Mouse (Mus musculus): ENCODE data around the gene Apol8.

The Apol8 gene

DNA sequence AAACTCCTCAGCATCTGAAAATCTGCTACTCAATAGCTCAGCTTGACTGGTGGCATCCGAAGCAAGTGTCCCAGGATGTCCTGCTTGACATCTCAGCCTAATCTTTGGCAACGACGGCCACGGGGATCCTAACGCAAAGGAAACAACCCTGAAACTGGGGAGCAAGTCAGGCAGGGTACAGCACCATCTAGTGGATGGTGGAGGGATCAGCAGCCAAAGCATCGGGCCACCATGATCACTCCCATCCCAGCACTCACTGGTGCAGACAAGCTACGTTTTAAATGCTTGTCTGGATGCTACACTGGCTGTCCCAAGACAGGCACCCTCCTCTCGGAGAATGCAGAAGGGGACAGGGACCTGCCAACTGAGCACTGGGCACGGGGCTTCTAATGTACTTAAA, at the start of gene Apol8:
Gene Apol8, minus strand, starts transcription at position 156 of the 400 bp plus-strand sequence.
- DNase-seq (ENCODE audit: low spot score in 2 of 2): peak; percentile 70 to 75

DNA sequence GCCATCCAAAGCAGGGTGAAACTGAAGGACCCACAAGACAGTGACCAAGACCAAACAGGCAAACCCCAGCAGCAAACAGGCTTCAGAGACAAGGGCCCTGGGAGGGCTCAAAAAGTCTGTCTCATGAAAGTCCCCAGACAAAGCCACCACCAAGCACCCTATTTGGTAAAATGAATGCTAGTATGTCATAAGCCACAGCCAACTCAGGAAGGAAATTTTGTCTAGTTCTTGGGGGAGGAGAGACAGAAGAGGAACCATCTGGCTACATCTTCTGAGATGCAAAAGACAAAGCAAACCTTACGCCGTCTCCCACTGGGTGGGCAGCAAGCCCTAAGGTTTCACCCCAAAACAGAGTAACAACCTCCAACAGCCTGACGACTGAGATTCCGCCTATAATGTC, 48.9 kb upstream of the Apol8 start:
- DNase-seq (ENCODE audit: low spot score in 2 of 2): no peak

DNA sequence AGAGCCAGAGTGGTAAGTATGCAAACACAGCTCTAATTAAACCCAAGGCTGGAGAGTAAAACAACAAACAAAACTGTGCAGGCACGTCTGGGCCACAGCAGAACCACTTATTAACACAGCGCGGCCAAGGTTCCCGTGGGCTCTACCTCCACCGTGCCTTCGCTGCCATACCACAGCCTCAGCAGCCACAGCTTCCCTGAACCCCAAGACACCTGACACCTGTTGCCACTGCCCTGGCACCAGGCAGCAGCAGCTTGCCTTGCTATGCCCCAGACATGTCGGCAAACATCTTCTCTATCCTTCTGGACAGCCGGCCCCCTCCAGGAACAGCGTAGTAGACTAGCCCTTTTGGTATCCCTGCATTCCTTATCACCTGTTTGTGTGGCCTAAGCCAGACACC, 48.1 kb upstream of the Apol8 start:
- DNase-seq (ENCODE audit: low spot score in 2 of 2): no peak

DNA sequence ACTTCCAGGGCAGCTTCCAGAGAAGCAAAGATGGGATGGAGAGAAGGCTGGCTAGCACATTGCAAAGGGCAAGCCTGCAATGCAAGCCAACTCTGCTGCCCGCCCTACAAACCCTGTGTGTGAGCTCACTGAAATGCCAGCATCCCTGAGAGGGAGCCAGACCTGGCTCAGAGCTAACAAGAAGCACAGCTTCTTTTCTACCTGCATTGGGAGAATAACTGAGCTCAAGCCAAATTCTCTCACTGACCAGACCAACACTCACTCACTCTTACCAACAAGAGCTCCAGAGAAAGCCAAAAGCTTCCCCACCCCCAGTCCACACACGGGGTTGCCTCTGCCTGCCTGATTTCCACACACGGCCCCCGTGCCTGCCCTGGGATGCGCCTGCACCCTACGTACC, 47.7 kb upstream of the Apol8 start:
- no peak for DNase-seq (ENCODE audit: low spot score in 2 of 2)

DNA sequence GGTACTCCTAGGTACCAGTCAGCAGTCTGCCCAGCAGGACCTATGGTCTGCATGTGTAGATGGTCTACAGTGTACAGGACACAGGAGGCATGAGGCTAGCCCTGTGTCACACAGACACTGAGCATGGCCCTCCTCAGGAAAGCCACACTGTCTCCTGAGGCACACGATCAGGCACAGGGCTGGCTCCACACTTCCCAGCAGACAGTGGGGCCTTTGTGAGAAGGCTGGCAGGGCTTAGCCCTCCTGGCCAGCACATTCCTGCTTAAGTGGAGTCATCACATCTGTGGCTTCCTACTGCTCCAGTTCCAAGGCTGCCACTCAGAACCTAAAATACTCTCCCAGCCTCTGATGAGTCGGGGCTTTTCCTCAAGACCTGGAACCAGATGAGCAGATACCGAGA, 46.9 kb upstream of the Apol8 start:
- DNase-seq (ENCODE audit: low spot score in 2 of 2): no peak

DNA sequence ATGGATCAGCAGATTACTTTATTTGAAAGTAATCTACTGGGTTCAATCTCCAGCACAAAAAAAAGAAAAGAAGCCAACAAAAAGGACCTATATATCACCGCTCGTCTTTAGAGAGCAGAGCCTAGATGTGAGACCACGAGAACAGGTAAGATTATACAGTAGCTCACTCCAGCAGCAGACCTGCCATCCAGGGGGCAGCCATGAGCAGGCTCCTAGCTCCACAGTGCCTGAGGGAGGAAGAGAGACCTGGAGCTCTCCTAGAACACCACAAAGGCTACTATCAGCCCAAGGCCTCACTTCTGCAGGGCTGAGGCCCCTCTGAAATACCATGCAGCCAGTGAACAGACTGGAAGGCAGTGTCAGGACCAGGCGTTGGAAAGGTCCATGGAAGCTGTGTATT, 46.2 kb upstream of the Apol8 start:
- no peak for DNase-seq (ENCODE audit: low spot score in 2 of 2)

DNA sequence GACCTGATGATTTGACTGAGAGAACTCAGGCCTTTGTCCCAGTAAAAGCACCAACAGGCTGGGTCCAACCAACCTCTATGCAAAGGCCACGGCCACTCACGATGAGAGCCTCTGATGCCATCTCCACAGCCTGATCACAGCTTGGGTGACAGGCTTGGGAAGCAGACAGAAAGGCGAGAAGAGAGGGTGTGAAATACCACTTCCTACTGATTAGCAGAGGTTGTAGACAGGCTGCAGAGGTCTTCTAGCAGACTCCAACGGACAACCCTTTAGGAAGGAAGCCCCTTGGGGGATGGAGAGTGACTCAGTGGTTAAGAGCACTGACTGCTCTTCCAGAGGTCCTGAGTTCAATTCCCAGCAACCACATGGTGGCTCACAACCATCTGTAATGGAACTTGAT, 44.4 kb upstream of the Apol8 start:
- DNase-seq (ENCODE audit: low spot score in 2 of 2): no peak

DNA sequence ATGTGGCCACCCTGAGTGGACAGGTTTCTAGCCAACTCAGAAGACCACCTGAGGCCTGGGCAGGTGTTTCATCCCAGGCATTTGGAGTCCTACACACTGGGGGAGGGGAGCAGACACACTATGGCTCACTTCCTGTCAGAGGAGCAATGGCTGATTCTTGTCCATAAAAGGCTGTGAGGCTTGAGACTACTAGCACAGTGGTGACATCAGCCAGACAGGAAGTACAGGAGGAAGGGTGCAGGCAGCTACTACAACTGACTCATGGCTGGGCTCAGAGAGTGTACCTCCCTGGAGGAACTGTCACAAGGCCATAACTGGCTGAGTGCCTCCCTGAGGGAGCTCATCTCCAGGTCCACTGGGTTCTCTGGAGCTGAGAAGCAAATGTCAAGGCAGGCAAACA, 43.7 kb upstream of the Apol8 start:
- DNase-seq (ENCODE audit: low spot score in 2 of 2): peak; percentile 46 to 50

DNA sequence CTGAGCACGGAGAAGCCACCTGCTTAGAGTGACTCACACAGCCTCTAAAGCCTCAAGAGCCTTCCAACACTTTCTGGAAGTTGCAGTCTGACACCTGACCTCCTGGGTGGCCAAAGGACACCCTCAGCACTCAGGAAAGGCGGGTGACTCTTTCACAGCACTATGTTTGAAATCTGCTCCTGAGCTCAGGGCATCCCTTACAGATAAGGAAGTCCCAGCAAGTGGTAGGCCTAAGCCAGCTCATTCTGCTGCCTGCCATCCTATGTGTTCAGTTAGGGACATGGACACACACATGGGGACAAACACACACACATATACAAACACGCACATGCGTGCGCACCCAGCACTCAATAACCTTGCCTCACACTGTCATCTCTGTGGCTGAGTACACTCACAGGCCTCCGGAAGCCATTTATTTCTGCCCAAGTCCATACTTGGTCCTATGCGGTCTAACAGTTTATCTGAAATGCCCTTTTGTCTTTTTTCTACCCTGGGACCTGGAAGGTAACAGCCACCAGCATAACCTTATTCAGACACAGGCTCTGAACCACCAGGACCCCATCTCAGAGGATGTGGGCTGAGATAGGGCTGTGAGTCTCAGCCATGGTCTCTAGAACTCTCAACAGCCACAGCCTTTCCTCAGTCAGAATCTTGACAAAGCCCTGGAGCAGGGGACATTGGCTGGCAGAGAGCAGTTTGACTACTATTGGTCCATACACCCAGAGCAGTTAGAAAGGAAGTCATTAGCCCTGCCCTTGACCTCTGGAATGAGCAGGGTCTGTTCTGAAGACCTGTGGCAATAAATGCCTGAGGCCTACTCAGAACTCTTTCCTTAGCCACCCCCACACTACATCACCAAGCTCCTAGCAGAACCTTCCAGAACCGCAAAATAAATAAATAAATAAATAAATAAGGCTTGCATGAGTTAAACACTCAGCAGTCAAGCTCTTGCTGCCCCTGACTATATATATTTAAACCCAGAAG, 43.0 kb upstream of the Apol8 start:
- no peak for DNase-seq (ENCODE audit: low spot score in 2 of 2)

DNA sequence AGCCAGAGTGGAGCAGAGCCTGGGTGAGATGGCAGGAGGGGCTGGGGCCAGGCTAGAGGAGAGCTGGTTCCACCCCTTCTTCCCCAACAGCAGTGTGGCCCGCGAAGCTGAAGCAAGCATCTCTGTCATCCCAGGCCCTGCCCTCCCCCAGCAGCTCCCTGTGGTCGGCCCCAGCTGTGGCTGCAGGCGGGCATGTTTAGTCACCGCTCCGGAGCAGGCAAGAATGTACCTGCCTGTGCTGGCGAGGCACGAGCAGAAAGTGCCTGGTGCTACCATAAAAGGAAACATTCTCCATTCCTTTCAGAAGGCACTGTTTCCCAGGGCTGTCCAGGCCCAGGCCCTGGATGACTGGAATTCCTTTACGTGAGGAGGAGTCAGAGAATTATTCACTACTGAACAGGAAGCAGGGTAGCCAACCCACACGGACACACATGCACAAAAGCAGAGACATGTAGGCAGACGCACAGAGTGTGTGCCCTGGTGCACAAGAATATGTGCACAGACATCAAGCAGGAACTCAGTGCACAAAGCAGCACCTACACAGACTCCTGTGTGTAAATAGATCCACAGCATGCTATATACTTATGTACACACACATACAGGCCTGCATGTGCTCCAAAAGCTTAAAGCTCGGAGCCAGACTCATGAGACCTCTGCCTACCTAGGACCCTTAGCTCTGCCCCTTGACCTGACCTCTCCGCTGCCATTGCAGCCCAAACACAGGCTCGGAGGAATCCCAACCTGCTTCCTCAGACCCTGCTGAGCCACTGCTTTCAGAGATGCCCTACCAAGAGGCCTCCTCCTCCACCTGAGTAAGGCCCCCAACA, 42.1 kb upstream of the Apol8 start:
- DNase-seq (ENCODE audit: low spot score in 2 of 2): peak; percentile 50 to 63

DNA sequence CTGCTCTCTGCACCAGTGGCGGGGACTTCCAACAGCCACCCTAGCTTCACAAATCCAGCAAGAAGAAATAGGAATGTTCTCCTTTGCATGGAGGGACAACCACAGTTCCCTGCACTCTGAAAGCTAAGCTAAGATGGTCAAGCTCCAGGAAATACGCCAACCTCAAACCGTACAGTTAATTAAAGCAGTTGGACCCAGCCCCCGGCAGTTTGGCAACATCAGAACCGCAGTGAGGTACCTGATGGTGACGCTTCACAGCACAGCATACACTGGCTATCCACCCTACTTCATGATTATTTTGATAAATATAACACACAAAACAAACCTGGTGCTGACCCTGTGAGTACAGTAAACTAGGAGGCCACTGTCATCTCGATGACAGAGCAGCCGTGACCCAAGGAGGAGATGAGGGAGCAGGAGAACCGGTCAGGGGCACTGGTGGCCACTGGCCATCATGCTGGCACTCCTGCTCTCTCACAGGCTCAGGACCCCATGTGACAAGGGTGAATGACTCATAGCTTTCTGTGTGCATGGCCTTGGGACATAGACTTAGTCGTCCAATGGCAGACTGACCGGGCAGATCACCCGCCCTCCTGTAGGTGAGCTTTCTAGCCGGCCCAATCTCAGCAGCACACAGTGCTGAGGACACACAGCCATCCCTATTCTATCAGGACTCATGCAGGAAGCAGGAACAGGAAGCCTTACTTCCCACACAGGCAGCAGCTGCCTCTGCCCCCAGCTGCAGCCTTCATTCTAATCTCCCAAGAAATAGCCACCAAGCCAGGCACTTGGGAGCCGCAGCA, 41.0 kb upstream of the Apol8 start:
- no peak for DNase-seq (ENCODE audit: low spot score in 2 of 2)

DNA sequence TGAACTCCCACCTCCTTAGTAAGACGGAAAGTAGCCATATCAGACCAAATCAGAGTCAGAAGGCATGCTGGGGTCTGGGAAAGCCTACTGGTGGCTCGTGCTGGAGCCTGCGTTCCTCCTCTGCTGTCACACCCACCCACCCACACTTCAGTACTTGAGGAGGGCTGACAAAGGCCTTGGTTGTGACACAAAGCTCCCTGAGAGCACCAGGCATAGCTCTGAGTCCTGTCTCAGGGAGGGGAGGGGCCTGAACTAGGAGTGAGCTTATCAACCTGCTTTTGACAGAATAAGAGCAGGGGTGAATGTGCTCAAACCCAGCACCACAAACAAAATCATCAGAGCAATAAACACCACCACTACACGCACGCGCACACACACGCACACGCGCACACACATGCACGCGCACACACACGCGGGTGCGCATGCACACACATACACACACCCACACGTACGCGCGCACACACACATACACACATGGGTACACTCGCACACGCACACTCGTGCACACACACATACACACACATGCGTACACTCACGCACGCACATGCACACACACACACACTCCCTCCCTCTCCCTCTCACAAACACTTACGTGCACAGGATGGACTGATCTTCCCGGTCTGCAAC, 39.7 kb upstream of the Apol8 start:
- no peak for DNase-seq (ENCODE audit: low spot score in 2 of 2)

DNA sequence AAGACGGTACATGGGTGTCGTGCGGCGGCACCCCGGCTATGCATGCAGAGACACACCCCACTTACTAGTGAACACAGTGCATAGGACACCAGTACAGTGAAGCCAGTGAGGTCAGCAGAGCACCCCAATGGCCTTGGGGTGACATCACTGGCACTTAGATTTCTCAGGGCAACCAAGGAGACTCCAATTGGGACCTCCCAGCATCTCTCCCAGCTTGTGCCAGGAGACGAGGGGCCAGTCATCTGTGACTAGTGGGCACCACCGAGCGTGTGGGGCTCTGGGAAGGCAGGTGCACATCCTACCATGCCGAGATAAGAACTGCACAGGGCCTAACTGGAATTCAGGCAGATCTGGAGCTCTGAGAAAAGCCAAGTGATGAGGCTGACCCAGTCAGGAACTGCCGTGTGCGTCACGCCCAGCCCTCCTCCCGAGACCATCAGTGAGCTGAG, 38.1 kb upstream of the Apol8 start:
- DNase-seq (ENCODE audit: low spot score in 2 of 2): no peak

DNA sequence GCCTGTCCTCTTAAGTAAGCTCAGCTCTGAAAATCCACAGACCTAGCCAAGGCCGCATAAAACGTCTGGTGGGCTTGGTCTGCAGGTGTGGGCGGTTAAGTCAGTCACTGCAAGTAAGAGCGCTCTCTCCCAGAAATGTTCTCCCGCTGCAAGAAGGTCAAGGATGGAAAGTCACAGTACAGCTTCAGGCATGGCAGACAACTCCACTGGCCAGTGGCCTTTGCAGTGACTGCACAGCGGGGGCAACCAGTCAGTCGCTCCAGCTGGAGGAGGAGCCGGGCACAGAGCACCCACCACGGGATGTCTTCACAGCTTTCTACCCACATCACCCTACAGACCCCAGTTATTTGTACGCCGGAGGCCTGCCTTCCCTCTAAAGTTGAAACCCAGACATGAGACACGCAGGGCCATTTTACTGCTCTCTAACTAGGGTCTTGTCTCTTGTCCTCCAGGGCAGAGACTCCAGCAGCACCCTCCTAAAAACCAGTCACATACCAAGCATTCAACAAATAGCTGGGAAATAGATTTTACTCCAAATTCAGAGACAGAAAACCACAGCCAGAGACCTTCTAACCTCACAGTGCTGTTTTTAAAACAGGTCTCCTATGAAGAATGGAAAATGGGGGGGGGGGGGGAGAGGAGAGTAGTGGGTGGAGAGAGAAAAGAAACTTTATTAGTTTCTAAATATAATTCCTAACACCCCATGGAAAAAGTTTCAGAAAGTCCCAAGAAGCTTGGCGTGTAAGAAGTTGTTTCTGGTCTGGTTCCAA, 37.5 kb upstream of the Apol8 start:
- DNase-seq (ENCODE audit: low spot score in 2 of 2): no peak

DNA sequence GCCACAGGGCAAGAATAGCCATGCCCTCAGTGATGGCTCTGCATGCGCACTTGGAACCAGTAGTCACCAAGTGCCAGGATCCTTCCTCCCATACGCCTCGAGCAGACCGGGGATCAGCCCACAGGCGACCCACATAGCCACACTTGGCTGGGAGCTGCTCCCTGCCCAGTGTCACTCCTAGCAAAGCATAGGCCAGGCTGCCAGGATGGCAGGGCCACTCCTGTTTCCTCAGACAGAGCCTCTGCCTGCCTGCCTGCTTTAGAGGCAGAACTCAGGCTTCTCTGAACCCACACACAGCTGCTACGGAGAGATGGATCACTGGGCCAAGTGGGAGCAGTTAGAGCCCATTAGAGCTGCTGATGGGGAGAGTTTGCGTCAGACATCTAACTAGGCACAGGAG, 36.8 kb upstream of the Apol8 start:
- peak; percentile 65 to 66 for DNase-seq (ENCODE audit: low spot score in 2 of 2)

DNA sequence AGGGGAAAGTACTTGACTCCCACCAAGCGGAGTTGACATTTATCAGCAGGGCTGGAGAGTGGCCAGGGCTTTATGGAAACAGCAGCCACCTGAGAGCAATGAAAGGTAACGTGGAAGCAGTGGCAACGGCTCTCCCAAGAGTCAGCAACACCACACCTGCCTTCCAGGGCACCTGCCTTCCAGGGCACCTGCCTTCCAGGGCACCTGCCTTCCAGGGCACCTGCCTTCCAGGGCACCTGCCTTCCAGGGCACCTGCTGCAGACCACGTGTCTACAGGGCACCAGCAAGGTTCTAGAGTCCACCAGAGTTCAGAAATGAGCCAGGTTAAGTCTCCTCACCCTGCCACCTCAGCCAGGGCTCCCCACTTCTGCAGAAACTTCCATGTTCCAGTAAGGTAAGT, 36.3 kb upstream of the Apol8 start:
- DNase-seq (ENCODE audit: low spot score in 2 of 2): no peak

DNA sequence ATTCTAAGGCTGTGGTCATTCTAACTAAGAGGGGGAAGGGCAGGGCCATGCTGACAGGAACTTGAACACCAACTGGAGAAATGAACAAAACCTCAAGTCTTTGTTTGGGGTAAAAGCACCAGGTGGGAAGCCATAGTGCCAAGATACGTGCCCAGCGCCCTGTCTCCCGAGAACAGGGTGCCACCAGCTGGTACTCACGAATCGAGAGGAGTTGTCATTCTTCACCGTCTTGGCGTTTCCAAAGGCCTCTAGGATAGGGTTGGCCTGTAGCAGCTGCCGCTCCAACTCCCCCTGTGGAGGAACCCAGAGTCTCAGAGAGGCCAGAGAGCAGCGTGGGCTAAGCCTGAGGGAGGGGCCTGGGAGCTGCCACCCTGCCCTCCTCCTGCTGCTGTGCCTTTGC, 35.3 kb upstream of the Apol8 start:
- DNase-seq (ENCODE audit: low spot score in 2 of 2): no peak

DNA sequence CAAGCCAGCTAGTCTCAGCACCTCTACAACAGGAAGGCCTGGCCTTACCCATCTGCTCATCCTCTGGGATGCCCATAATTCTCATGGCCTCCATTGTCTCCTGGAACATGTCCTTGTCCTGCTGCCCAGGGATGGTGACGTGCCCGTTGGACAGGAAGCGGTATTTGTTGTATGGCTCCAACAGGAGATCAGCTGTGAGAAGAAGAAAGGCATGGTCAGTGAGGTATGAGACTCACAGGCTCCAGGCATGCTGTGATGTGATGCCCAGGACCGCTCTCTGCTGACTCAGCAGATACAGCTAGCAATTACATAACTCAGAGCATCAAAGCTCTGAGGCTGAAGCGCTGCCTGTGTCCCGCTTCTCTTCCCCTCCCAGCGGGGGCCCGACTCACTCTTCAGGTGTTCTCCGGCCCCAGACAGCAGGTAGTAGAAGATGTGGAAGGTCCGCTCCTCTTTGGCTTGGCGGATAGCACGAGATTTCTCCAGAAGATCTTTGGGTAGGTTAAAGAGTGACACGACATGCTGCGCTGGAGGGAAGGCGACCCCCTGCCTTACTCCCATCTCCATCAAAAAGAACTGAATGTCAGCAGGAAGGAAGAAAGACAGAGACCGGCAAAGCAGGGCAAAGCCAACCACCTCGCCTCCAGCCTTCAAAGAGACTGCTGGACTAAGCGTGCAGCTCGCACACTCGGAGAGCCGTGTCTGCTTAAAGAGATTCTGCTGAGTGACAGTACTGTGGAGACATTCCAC, 34.0 kb upstream of the Apol8 start:
- DNase-seq (ENCODE audit: low spot score in 2 of 2): no peak

DNA sequence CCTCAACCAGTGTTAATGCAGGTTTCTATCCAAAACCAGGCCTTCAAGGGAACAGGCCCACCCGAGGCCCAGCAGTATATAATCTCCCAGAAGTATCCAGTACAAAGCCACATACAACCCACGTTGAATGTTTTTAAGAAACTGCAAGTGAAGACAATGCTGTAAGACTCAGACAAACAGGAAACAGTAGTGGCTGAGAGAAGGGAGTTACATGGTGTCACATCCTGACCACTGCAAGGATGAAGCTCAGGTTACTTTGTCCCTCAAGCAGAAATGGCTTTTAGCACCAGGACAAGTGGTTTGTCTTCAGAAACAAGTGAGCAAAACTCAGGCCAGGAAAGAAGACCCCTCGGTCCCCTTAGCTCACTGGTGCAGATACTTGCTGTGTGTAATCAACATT, 32.4 kb upstream of the Apol8 start:
- no peak for DNase-seq (ENCODE audit: low spot score in 2 of 2)

DNA sequence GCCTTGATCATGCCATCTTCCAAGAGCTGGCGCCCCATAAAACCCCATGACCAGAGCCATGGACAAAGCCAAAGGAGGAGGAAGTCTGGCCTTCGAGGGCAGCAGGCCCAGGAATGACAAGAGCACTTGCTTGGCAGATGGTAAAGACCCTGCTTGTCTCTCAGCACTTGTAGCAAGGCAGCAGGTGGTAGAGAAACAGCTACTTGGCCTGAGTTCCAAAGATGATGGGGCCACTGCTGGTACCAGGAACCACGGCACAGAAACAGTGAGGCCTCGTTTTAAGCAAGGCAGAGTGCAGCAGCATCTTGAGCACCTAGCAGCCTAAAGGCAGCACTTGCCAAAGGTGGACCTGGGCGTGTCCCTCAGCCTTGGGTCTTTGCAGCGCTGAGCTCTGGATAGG, 31.6 kb upstream of the Apol8 start:
- DNase-seq (ENCODE audit: low spot score in 2 of 2): no peak

Measured in right cerebral cortex, adult 2 months (tissue).